Mouse (Mus musculus) large intestine, adult 2 months (tissue): Measurements from ENCODE around the gene Cux1. TPM values are rescaled to one million over a fixed set of nuclear protein-coding genes. Genes with fewer than 3 reads are reported as not detected.

Source experiments
- DNase-seq: peaks from one replicate; pipeline ENCODE4 v3.0.0-alpha.2; 2012; ENCODE audit warnings: low read depth, low spot score
- WGBS: fragments of 180-500 bp; shearing (Covaris S2); methylation state at CpG from one replicate; pipeline ENCODE4 v1.1.7; 2018; 5-methylcytosine and 5-hydroxymethylcytosine counted together
- polyA plus RNA-seq: library from polyadenylated mRNA; depleted of rRNA; stranded (reverse); fragments of >200 nt; gene quantifications from 2 replicates; pipeline ENCODE4 v1.2.3, GENCODE M21; 2012

Gene Cux1
- polyA plus RNA-seq, 1 experiment = 36.9 TPM

DNA sequence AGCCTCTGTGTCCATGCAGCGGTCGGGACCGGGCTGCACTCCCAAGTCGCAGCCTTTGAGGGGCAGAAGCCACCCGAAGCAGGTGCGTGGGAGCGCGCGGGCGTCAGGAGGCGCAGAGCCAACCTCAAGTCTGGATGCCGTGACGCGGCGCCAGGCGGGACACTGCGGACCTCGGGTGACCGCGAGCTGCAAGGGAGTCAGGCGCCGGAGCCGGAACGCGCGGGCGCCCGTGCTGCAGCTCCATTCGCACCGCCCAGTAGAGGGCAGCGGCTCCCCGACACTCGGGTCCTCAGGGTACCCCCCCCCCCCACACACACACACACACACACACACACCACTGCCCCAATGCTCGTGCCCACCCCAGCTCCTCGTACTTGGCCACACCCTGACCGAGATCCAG lies 1.5 kb upstream of the Cux1 start:
- WGBS = under 1% methylated on average over 36 of the region's 36 CpGs
- DNase-seq = no peak

GRCm38 (mm10) chr5:136568026-136568765 lies 906 bp upstream of the Cux1 start:
- WGBS = under 1% methylated on average over 36 of the region's 36 CpGs
- DNase-seq = no peak

- 0% methylated on average over 31 of the region's 31 CpGs for WGBS
- DNase-seq = no peak
Measured at GRCm38 (mm10) chr5:136566812-136567175, 496 bp downstream of the Cux1 start.

- no peak for DNase-seq
- under 1% methylated on average over 76 of the region's 79 CpGs for WGBS
Measured at GRCm38 (mm10) chr5:136566001-136566811, 1.1 kb downstream of the Cux1 start.

DNA sequence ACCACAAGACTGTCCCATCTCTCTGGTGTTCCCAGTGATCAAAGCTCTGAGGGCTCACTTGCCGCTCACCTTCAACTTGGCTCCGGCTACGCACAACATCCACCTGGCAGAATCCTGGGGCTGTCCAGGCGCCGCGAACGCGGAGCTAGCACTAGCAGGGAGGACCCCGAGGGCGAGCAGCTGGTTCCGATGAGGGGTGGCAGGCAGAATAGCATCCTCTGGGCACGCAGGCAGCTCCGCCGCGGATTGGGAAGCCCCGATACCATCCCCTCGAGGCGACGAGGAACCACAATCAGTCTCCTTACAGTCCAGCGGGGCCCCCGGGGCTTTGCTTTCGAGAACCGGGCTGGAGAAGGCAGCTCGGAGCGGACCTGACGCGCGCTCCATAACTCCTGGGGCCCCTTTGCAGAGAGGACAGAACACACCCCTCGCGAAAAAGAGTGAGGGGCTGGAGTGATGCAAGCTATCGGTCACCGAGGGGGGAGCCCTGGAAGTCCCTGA lies 1.9 kb downstream of the Cux1 start:
- WGBS = 2% methylated on average over 32 of the region's 32 CpGs
- no peak for DNase-seq

- WGBS = 47% methylated on average over 11 of the region's 11 CpGs
Measured at GRCm38 (mm10) chr5:136564613-136565299, 2.5 kb downstream of the Cux1 start.

GRCm38 (mm10) chr5:136563996-136564395 lies 3.3 kb downstream of the Cux1 start:
- no peak for DNase-seq
- 86% methylated on average over 3 of the region's 3 CpGs for WGBS

More at GRCm38 (mm10) chr5:136564613-136565299, 2.5 kb downstream of the Cux1 start:
- no peak for DNase-seq

DNA sequence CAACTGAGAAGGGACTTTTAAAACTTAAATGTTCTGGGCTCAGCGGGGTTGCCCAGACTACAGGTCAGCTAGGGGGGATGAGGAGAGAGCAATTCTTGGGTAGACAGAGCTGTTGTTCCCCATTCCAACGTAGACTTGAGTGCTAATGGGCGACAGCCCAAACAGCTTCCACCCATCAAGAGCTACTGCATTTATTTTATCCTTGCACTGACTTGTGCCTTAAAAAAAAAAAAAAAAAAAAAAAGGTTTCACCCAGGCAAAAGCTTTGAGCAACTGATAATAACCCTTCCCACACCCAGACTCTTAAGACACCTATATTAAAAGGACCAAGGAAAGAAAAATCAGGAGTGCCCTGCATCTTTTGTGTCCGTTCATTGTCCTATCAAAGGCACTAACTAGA lies 4.2 kb downstream of the Cux1 start:
- no peak for DNase-seq
- WGBS = 85% methylated on average over 4 of the region's 4 CpGs

DNA sequence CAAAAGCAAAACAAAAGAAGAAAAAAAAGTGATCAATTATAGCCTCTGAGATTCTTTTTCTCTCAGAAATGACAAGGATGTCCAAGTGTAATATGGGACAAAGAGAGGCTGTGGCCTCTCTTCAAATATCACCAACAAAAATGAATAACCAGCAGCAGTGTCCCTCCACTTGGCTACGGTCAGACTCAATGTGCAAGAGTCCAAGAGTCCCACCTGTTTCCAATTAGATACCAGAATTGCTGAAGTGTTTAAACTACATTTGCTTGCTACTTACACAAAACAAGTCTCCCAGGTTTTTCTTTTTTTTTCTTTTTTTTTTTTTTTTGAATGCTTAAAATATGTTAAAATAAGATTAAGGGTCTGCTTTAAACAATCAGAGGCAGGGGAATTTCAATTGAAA lies 5.1 kb downstream of the Cux1 start:
- 68% methylated on average over 1 of the region's 1 CpGs for WGBS
- DNase-seq = no peak

DNA sequence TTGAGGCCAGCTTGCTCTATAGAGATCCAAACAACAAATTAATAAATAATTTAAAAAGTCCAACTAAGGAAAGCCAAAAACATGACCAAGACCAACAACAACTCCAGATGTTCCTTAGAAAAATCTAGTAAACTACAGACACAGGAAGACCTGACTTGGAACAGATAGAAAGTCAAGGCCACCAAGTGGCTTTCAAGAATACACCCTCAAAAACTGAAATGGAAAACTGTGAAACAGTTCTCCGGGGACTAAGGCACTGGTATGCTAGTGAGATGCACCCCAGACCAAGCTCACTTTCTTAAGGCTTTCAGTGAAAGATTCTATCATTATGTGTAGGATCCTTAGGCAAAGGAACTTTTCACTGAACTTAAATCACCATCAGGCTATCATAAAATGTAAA lies 5.6 kb downstream of the Cux1 start:
- WGBS = 90% methylated on average over 1 of the region's 1 CpGs
- no peak for DNase-seq

DNA sequence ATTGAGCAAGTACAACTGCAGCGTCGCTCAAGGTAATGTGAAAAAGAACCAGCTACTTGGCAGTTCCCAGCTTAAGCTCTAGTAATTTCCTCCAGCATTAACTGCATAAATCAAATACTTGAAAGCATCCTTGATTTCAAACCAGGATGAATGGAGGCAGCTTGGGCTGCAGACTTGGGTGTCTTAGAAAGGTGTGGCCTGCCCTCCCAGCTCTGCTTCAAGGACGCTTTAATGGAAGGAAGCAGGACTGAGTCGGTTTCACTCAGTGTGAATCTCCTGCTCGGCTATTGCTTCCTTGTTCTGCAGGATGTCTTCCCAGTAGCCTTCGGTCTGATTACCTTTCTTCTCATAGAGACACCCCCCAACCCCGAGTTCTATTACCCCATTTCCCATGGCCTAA lies 6.6 kb downstream of the Cux1 start:
- WGBS = 21% methylated on average over 7 of the region's 7 CpGs
- DNase-seq = no peak

GRCm38 (mm10) chr5:136557446-136557845 lies 9.8 kb downstream of the Cux1 start:
- DNase-seq = no peak
- WGBS = 89% methylated on average over 4 of the region's 4 CpGs

DNA sequence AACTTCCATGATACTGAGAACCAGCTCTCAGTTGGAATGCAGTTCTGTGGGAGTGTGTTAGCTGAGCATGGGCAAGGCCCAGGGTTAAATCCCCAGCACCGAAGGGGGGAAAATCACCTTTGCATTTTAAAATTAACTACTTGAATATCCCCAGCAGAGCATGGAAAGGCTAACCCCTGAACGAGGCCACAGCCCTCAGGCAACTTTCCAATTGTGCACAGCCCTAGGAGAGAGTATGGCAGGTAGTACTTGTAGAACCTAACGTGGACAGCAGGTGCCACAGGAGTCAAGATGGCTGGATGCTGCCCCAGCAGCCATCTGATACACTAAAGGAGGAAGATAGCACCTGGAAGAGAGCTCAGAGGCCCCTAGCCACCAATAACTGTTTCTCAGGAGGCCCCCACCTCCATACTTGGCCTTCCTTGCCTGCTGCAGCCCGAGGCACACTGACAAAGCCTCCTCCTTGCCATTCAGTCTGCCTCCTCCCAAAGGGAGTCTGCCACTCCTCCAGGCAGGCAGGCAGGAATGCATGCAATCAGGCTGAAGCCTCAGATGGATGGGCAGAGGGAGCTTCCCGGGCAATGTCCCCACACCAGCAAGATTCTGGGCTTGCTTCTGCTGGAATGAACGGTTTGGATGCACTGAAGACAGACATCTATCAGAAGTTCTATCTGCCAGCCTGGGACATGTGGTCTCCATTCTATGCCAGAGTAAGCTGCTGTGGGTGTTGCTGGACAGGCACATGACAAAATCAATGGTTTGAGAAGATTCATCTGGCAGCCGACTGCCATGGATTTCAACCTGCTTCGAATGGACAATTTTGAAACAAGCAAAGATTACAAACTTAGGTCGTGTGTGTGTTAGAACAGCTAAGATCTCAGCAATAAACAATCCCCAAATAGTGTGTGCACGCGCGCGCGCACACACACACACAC lies 10.7 kb downstream of the Cux1 start:
- 77% methylated on average over 14 of the region's 14 CpGs for WGBS
- DNase-seq = no peak

- no peak for DNase-seq
- 26% methylated on average over 5 of the region's 5 CpGs for WGBS
Measured at GRCm38 (mm10) chr5:136555703-136556102, 11.6 kb downstream of the Cux1 start.

DNA sequence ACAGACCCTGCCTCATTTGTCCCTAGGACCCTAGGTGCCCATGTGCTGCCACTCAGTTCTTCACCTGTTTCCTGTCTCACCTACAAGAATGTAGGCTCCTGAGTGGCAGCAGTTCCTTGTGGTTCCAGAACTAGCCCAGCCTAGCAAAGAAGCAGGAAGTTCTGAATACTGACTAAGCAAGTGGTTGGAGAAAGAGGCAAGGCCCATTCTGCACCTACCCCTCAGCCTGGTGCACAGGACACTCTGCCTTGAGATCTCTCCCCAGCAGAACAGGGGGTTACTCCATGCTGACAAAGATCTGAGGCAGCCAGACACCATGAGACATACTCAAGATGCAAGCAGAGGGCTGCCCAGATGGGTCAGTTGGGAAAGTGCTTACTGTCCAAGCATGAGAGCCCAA lies 14.5 kb downstream of the Cux1 start:
- DNase-seq = no peak

DNA sequence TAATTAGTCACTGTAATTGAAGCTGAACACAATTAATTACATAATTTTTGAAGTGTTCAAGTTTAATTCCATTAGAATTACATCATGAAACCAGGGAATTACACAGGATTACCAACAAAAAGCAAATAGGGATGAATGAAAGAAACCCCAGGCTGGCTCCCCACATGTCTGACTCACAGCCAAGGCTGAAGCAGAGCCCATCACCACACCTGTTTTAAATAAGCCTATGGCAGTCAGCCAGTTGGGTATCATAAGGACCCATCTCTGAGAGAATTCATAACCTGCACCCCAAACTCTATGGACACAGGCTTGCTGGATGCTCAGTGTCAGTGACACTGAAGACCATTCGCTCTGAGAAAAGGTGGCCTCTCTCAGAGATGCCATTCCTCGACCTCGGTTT lies 15.2 kb downstream of the Cux1 start:
- WGBS = 91% methylated on average over 3 of the region's 3 CpGs
- no peak for DNase-seq

GRCm38 (mm10) chr5:136551571-136551970 lies 15.7 kb downstream of the Cux1 start:
- no peak for DNase-seq
- WGBS = 50% methylated on average over 6 of the region's 6 CpGs

GRCm38 (mm10) chr5:136550726-136551125 lies 16.6 kb downstream of the Cux1 start:
- no peak for DNase-seq

GRCm38 (mm10) chr5:136548776-136549175 lies 18.5 kb downstream of the Cux1 start:
- DNase-seq = no peak
- 82% methylated on average over 2 of the region's 2 CpGs for WGBS

More at GRCm38 (mm10) chr5:136550726-136551125, 16.6 kb downstream of the Cux1 start:
- WGBS = 48% methylated on average over 2 of the region's 2 CpGs
